Mouse (Mus musculus) liver, embryonic 14.5 days (tissue): ENCODE data around the gene Kcnk2.

ENCODE experiments used
- CTCF ChIP-seq: IDR thresholded peaks from 2 replicates; pipeline ENCODE4 v1.5.1; 2016; ENCODE audit warnings: antibody characterized with exemption, low read depth, control low read depth
- EP300 ChIP-seq: IDR thresholded peaks from 2 replicates; pipeline ENCODE4 v1.6.1; 2016; ENCODE audit warnings: antibody characterized with exemption, low read depth

DNA sequence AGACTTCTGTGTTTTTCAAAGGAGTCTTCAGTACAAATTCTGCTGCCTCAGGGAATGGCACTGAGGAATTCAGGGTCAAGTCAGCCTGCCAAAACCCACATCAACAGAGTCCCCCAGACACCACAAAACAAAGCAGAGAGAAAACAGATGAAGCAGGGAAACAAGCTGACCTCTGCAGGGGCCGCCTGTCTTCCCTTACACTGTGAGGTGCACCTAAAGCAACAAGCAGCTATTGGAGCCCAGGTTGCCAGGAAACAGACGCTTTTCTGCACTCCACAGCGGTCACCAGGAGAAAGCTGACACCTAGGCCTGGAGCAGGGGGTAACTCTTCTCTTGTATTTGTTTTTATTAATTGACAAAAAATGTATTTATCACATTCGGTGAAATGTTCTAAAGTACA is 28.5 kb upstream of the Kcnk2 start:
- TF ChIP-seq CTCF (no peak), EP300 (no peak)
